Mouse (Mus musculus) neutrophil, adult 5-6 weeks (primary cell): ENCODE results near the gene Gm31571. TPM values are rescaled to one million over a fixed set of nuclear protein-coding genes. Genes with fewer than 3 reads are reported as not detected.
"Not testable (repeated sequence)": the region's sequence is repeated elsewhere in the genome, so short reads cannot be mapped to it uniquely, and the experiment has no call there.

Experiments used
- ATAC-seq: fragments of 151-379, 151-347 bp; 2 replicates; pipeline ENCODE4 v1.8.0; 2017; ENCODE audit warnings: mild to moderate bottlenecking, moderate TSS enrichment; ENCODE audit not compliant: insufficient number of reproducible peaks, poor library complexity, low FRiP score, severe bottlenecking; ENCODE audit errors: extremely low read depth
- total RNA-seq: library from RNA; stranded (forward); fragments of 200-1000 nt; gene quantifications from 2 replicates; pipeline ENCODE4 v1.2.3, GENCODE M21; 2017

The Gm31571 gene
- total RNA-seq = not detected in 2 replicates

DNA sequence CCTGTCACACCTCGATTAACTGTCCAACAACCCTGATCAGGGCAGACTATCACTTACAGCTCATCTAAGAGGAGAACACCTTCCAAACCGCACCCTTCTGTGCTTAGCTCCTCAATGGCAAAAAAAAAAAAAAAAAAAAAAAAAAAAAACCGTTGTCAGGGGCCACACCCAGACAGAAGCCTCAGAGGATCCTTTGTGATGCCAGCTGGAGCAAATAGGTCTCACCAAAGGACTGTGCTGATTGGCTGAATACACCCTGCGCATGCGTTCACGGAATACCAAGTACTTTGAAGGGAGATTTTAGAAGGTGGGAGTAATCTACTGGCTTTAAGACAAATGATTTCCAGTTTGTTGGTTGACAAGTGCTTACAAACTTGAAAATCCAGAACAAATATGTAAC lies at the start of gene Gm31571:
Gm31571 (minus strand) TSS at position 101 of the 400 bp plus-strand sequence.
- not testable (repeated sequence) for ATAC-seq
